Mouse (Mus musculus): ENCODE measurements around the gene Rom1.

GRCm38 (mm10) chr19:8926766-8927165 lies 2.4 kb downstream of the Rom1 start:
- no peak for TF ChIP-seq EP300 (IDR thresholded peaks at IDR 0.05)
- TF ChIP-seq CTCF (IDR thresholded peaks at IDR 0.05) = no peak
